Mouse (Mus musculus) liver, postnatal 0 days (tissue): ENCODE data around the gene Myof.

Experiments used
- CTCF ChIP-seq: sonication (generic); IDR thresholded peaks from 2 replicates; pipeline ENCODE4 v1.5.1; 2016; ENCODE audit warnings: antibody characterized with exemption, low read depth
- EP300 ChIP-seq: IDR thresholded peaks from 2 replicates; pipeline ENCODE4 v1.6.1; 2016; ENCODE audit warnings: antibody characterized with exemption, low read depth, mild to moderate bottlenecking

GRCm38 (mm10) chr19:37873499-37873898 is 169.9 kb downstream of the Myof start:
- no peak for TF ChIP-seq CTCF
- TF ChIP-seq EP300, result no peak; the same call in 1 of the 2 replicates
